In genomic region chr13:48464170-48464569, GRCm38 (mm10) we compare ENCODE assay signal across 8 mouse cellular contexts. TPM values are rescaled to one million over a fixed set of nuclear protein-coding genes. Genes with fewer than 3 reads are reported as not detected.
A peak's percentile ranks its signal among the peaks of the same experiment; 100 is the strongest.
DNase-seq lines count a peak whose midpoint lies in the region; ATAC-seq and TF ChIP-seq lines count a peak whose summit lies in the region.

No protein-coding gene starts in this region.

- H3K9me3 ChIP-seq in liver, embryonic 14.5 days (ENCODE audit: control insufficient read depth, low read length) = no peaks in the 10 kb centered on the region
- no peaks in the 10 kb centered on the region for H3K9me3 ChIP-seq in neural tube, embryonic 14.5 days (ENCODE audit: control insufficient read depth, low read length)

- no peak for ATAC-seq in liver, embryonic 14.5 days (ENCODE audit: insufficient read depth)
- ATAC-seq in neural tube, embryonic 14.5 days (ENCODE audit: low read depth) = peak; percentile 63; the same call in 1 of the 2 replicates

- H3K27me3 ChIP-seq in liver, embryonic 14.5 days (ENCODE audit: control insufficient read depth, insufficient read depth, low read length) = no peaks in the 10 kb centered on the region
- no peaks in the 10 kb centered on the region for H3K27me3 ChIP-seq in neural tube, embryonic 14.5 days (ENCODE audit: control insufficient read depth, insufficient read depth, low read length)

- no peaks in the 10 kb centered on the region for H3K36me3 ChIP-seq in liver, embryonic 14.5 days (replicated peaks; ENCODE audit: control insufficient read depth, insufficient read depth, low read depth)
- no peaks in the 10 kb centered on the region for H3K36me3 ChIP-seq in neural tube, embryonic 14.5 days (ENCODE audit: control insufficient read depth, insufficient read depth, low read length)

- 13% methylated on average over 4 of the region's 4 CpGs for WGBS in liver, embryonic 14.5 days (ENCODE audit: insufficient replicate concordance)
- WGBS in neural tube, embryonic 14.5 days = 7% methylated on average over 4 of the region's 4 CpGs

- intact Hi-C loops in gastrocnemius, postnatal 14 days (cut with DNase I; ENCODE audit: low total_unique reads) = loop anchor here (5.0 to 10.0 kb wide), 3 partner anchors 629 to 1117 kb away; no protein-coding TSS in a partner anchor

- DNase-seq in B cell, adult 2 months = peak; percentile 54
- peak; percentile 75 for DNase-seq in ZHBTc4 (ENCODE audit: low read depth, low spot score)
- peak; percentile 28 for DNase-seq in gastrocnemius, postnatal 14 days
- DNase-seq in kidney, postnatal 14 days = peak; percentile 78
- peak; percentile 9 to 17 (median 16) for DNase-seq in liver, embryonic 14.5 days (ENCODE audit: low read depth in 3 of 3, low spot score in 3 of 3)
- DNase-seq in thymus, postnatal 14 days = peak; percentile 40

- TF ChIP-seq CTCF in cortical plate, adult 2 months (IDR thresholded peaks at IDR 0.05; ENCODE audit: extremely low read depth, insufficient read depth, low read length) = peak; percentile 89
- TF ChIP-seq CTCF in liver, embryonic 14.5 days (IDR thresholded peaks at IDR 0.05; ENCODE audit: low read depth) = peak; percentile 69

- H3K9ac ChIP-seq in liver, embryonic 14.5 days (replicated peaks) = no peak overlapping the region
- no peak overlapping the region for H3K9ac ChIP-seq in neural tube, embryonic 14.5 days (replicated peaks; ENCODE audit: low read depth, low read length)

- H3K4me2 ChIP-seq in liver, embryonic 14.5 days (ENCODE audit: low read depth) = no peak overlapping the region
- no peak overlapping the region for H3K4me2 ChIP-seq in neural tube, embryonic 14.5 days (ENCODE audit: low read depth, low read length)

- no peak for TF ChIP-seq EP300 in liver, embryonic 14.5 days (IDR thresholded peaks at IDR 0.05; ENCODE audit: low read depth)

- H3K27ac ChIP-seq in cortical plate, adult 2 months (ENCODE audit: insufficient read depth, low read length) = no peak overlapping the region
- no peak overlapping the region for H3K27ac ChIP-seq in liver, embryonic 14.5 days
- no peak overlapping the region for H3K27ac ChIP-seq in neural tube, embryonic 14.5 days (ENCODE audit: low read depth, low read length)

- no peaks in the 10 kb centered on the region for H3K4me1 ChIP-seq in cortical plate, adult 2 months (ENCODE audit: control insufficient read depth, insufficient read depth, low read length)
- no peaks in the 10 kb centered on the region for H3K4me1 ChIP-seq in liver, embryonic 14.5 days (replicated peaks; ENCODE audit: control insufficient read depth in 2 of 2, insufficient read depth in 2 of 2, low read length in 1 of 2)
- peaks cover 8% of the 10 kb centered on the region; the same call in 1 of the 2 replicates for H3K4me1 ChIP-seq in neural tube, embryonic 14.5 days (ENCODE audit: control insufficient read depth, insufficient read depth, low read length)

- TF ChIP-seq POLR2A in cortical plate, adult 2 months (IDR thresholded peaks at IDR 0.05; ENCODE audit: extremely low read depth, insufficient read depth, low read length) = no peak

- H3K4me3 ChIP-seq in cortical plate, adult 2 months (ENCODE audit: insufficient read depth, low read length) = no peak overlapping the region
- H3K4me3 ChIP-seq in liver, embryonic 14.5 days (ENCODE audit: insufficient read depth in 1 of 2, low read depth in 2 of 2, low read length in 2 of 2) = no peak overlapping the region
- no peak overlapping the region for H3K4me3 ChIP-seq in neural tube, embryonic 14.5 days (ENCODE audit: low read depth, low read length)

RNA-seq across cellular contexts. Expression of gene Zfp169, which starts 49.1 kb away (rescaled TPM):
- polyA plus RNA-seq in cortical plate, adult 2 months (2012; rRNA removed) = 13.9 and 14.0 TPM in 2 replicates
- total RNA-seq in gastrocnemius, postnatal 14 days (2021) = 1 to 10 TPM; 2.5 to 2.8 TPM
- 1.8 and 2.1 TPM in 2 replicates for polyA plus RNA-seq in liver, embryonic 14.5 days (2012; rRNA removed)
- polyA plus RNA-seq in liver, embryonic 14.5 days (2014; fragmentation: Nextera tagmentation; extraction: Ambion mirVana) = 0.86 and 0.87 TPM in 2 replicates
- polyA plus RNA-seq in neural tube, embryonic 14.5 days (2014; fragmentation: Nextera tagmentation; extraction: Ambion mirVana) = 5.8 and 8.1 TPM in 2 replicates

RNA-seq across cellular contexts. Expression of gene A830005F24Rik, which starts 49.2 kb away (rescaled TPM):
- 1.3 and 1.6 TPM in 2 replicates for polyA plus RNA-seq in cortical plate, adult 2 months (2012; rRNA removed)
- total RNA-seq in gastrocnemius, postnatal 14 days (2021) = not detected
- 0.06 and 0.35 TPM in 2 replicates for polyA plus RNA-seq in liver, embryonic 14.5 days (2012; rRNA removed)
- 0.30 and 0.43 TPM in 2 replicates for polyA plus RNA-seq in liver, embryonic 14.5 days (2014; fragmentation: Nextera tagmentation; extraction: Ambion mirVana)
- polyA plus RNA-seq in neural tube, embryonic 14.5 days (2014; fragmentation: Nextera tagmentation; extraction: Ambion mirVana) = 4.4 and 5.0 TPM in 2 replicates

Comparison
In these comparisons a context has a peak if more than half of its experiments do, and no peak if none do; other contexts are left out.
1. DNase-seq: peak in every context shown above with its lines; median percentile 78 in kidney, postnatal 14 days; 75 in ZHBTc4; 54 in B cell, adult 2 months; 40 in thymus, postnatal 14 days; 28 in gastrocnemius, postnatal 14 days; 16 in liver, embryonic 14.5 days.